Mouse (Mus musculus): Measurements from ENCODE around the gene Rabggtb.
A peak's percentile ranks its signal among the peaks of the same experiment; 100 is the strongest.

Gene Rabggtb

DNA sequence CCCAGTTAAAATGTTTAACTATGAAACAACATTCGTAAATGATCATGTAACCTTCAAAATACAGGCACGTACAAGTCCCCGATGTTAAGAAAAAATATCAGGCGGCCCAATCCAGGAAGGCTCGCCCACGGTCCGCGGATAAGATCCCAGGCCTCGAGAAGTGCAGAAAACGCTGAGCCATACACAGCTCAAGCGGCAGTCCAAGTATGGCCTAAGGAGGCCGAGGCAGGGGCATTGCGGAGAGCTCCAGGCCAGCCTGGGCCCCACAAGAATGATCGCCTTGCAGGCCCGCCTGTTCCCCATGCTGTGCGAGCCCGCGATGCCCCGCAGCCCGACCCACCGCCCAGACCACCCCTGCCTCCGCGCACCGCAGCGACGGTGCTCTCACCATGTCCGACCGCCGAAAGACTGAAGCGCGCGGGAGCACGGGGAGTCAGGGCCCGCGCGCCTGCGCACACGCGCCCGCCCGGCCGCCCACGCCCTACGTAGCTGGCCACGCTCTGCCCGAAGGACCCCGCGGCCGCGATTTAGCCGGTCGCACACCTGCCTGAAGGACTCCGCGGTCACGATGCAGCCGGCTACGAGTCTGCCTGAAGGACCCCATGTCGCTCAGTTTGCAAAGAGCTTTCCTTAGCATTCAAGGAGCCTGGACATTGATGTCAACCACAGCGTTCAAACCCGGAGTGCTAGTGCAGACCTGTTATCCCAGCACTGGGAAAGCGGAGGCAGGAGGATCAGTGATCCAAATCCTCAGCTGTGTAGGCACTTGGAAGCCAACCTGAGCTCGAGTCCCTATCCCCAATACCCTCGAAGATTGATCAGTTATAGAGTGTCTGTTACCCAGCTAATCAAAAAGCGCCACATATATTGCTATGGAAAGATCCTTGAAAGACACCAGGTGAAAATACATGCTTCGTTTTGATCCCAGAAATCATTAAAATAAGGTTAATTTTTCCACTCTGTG is at the start of gene Rabggtb:
Gene Rabggtb, minus strand, starts transcription at position 464 of the 964 bp plus-strand sequence.
- Histone ChIP-seq H3K36me3 (ENCODE audit: insufficient read depth, low read length) (peaks cover 47% of the 10 kb centered on the region), H3K4me1 (replicated peaks; ENCODE audit: low read depth, low read length) (peaks cover 58% of the 10 kb centered on the region), H3K27me3 (ENCODE audit: insufficient read depth, low read length) (no peaks in the 10 kb centered on the region), H3K4me3 (replicated peaks; ENCODE audit: low read length) (peak within 1 kb of the TSS; percentile 97), H3K9me3 (ENCODE audit: low read length) (no peaks in the 10 kb centered on the region)
- TF ChIP-seq NANOG (IDR thresholded peaks at IDR 0.05; ENCODE audit: borderline replicate concordance, low read length) (no peak), CTCF (conservative IDR thresholded peaks at IDR 0.05; ENCODE audit: low read length) (no peak), POU5F1 (IDR thresholded peaks at IDR 0.05; ENCODE audit: borderline replicate concordance, low read length) (no peak)

DNA sequence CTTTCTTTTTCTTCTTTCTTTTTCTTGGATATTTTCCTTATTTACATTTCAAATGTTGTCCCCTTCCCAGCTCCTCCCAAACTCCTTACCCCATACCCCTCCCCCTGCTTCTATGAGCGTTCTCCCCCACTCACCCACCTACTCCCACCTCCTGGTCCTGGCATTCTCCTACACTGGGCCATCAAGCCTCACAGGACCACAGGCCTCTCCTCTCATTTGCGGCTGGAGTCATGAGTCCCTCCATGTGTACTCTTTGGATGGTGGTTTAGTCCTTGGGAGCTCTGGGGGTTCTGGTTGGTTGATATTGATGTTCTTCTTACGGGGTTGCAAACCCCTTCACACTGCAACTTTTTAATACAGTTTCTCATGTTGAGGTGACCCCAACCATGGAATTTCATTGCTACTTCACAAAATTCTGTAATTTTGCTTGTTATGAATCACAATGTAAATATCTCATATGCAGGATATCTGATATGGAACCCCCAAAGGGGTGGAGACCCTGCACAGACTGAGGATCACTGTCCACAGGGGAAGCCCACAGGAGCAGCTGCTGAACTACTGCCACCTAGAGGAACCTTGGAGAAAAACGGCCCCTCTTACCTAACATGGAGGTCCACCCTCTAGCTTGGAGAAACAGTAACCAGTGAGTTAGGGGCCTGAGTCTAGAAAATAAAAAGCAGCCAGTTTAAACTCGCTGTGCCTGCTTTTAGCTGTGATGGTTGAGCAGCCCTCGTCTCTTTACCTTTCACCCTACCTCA is 49.0 kb upstream of the Rabggtb start:
- H3K4me1 ChIP-seq (replicated peaks; ENCODE audit: low read depth, low read length): 0 out of 2 replicates have a peak, but pooled peaks cover 5% of the 10 kb centered on the region
- peaks cover 50% of the 10 kb centered on the region for H3K9me3 ChIP-seq (ENCODE audit: low read length)
- H3K36me3 ChIP-seq (ENCODE audit: insufficient read depth, low read length): no peaks in the 10 kb centered on the region
- H3K27me3 ChIP-seq (ENCODE audit: insufficient read depth, low read length): no peaks in the 10 kb centered on the region
- no peak overlapping the region for H3K4me3 ChIP-seq (replicated peaks; ENCODE audit: low read length)
- TF ChIP-seq POU5F1 (IDR thresholded peaks at IDR 0.05; ENCODE audit: borderline replicate concordance, low read length): no peak
- TF ChIP-seq CTCF (conservative IDR thresholded peaks at IDR 0.05; ENCODE audit: low read length): peak; percentile 35

- 0 out of 2 replicates have a peak, but pooled peaks cover 5% of the 10 kb centered on the region for H3K4me1 ChIP-seq (replicated peaks; ENCODE audit: low read depth, low read length)
- peaks cover 50% of the 10 kb centered on the region for H3K9me3 ChIP-seq (ENCODE audit: low read length)
- no peak for TF ChIP-seq CTCF (conservative IDR thresholded peaks at IDR 0.05; ENCODE audit: low read length)
- no peak for TF ChIP-seq POU5F1 (IDR thresholded peaks at IDR 0.05; ENCODE audit: borderline replicate concordance, low read length)
- TF ChIP-seq NANOG (IDR thresholded peaks at IDR 0.05; ENCODE audit: borderline replicate concordance, low read length): no peak
- no peaks in the 10 kb centered on the region for H3K36me3 ChIP-seq (ENCODE audit: insufficient read depth, low read length)
- H3K27me3 ChIP-seq (ENCODE audit: insufficient read depth, low read length): no peaks in the 10 kb centered on the region
- no peak overlapping the region for H3K4me3 ChIP-seq (replicated peaks; ENCODE audit: low read length)
These were observed 48.1 kb upstream of the Rabggtb start for GRCm38 (mm10) chr3:153960884-153961283.

- H3K9me3 ChIP-seq (ENCODE audit: low read length): peaks cover 46% of the 10 kb centered on the region
- H3K36me3 ChIP-seq (ENCODE audit: insufficient read depth, low read length): no peaks in the 10 kb centered on the region
- no peak overlapping the region for H3K4me3 ChIP-seq (replicated peaks; ENCODE audit: low read length)
- TF ChIP-seq CTCF (conservative IDR thresholded peaks at IDR 0.05; ENCODE audit: low read length) (no peak), NANOG (IDR thresholded peaks at IDR 0.05; ENCODE audit: borderline replicate concordance, low read length) (no peak), POU5F1 (IDR thresholded peaks at IDR 0.05; ENCODE audit: borderline replicate concordance, low read length) (no peak)
- no peaks in the 10 kb centered on the region for H3K27me3 ChIP-seq (ENCODE audit: insufficient read depth, low read length)
- 0 out of 2 replicates have a peak, but pooled peaks cover 2% of the 10 kb centered on the region for H3K4me1 ChIP-seq (replicated peaks; ENCODE audit: low read depth, low read length)
These were observed 47.0 kb upstream of the Rabggtb start for GRCm38 (mm10) chr3:153959731-153960207.

- H3K4me3 ChIP-seq (replicated peaks; ENCODE audit: low read length): no peak overlapping the region
These were observed 46.4 kb upstream of the Rabggtb start for GRCm38 (mm10) chr3:153959035-153959730.

DNA sequence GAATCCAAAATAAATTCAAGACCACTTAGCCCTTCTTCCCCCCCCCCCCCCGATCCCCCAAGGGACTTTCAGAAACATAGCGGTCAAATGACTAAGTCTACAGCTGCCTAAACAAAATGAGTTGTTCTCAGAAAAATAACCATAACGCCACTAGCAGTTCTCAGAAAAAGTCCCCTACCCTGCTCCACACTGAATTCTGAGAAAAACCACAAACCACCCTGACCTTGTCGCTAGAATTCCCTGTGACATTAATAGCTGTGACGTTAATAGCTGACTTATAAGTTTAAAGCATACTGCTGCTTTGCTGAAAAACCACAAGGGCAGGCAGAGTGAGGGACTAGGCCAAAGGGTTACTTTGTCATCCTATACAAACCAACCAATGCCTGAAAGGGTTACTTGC is 45.1 kb upstream of the Rabggtb start:
- no peak overlapping the region for H3K4me3 ChIP-seq (replicated peaks; ENCODE audit: low read length)
- no peaks in the 10 kb centered on the region for H3K36me3 ChIP-seq (ENCODE audit: insufficient read depth, low read length)
- TF ChIP-seq CTCF (conservative IDR thresholded peaks at IDR 0.05; ENCODE audit: low read length) (no peak), POU5F1 (IDR thresholded peaks at IDR 0.05; ENCODE audit: borderline replicate concordance, low read length) (no peak), NANOG (IDR thresholded peaks at IDR 0.05; ENCODE audit: borderline replicate concordance, low read length) (no peak)
- 0 out of 2 replicates have a peak, but pooled peaks cover 2% of the 10 kb centered on the region for H3K4me1 ChIP-seq (replicated peaks; ENCODE audit: low read depth, low read length)
- no peaks in the 10 kb centered on the region for H3K27me3 ChIP-seq (ENCODE audit: insufficient read depth, low read length)
- H3K9me3 ChIP-seq (ENCODE audit: low read length): peaks cover 30% of the 10 kb centered on the region

More at GRCm38 (mm10) chr3:153959035-153959730, 46.4 kb upstream of the Rabggtb start:
- TF ChIP-seq CTCF (conservative IDR thresholded peaks at IDR 0.05; ENCODE audit: low read length) (peak; percentile 78), NANOG (IDR thresholded peaks at IDR 0.05; ENCODE audit: borderline replicate concordance, low read length) (no peak)
- H3K36me3 ChIP-seq (ENCODE audit: insufficient read depth, low read length): no peaks in the 10 kb centered on the region
- H3K27me3 ChIP-seq (ENCODE audit: insufficient read depth, low read length): no peaks in the 10 kb centered on the region
- peaks cover 42% of the 10 kb centered on the region for H3K9me3 ChIP-seq (ENCODE audit: low read length)
- 0 out of 2 replicates have a peak, but pooled peaks cover 2% of the 10 kb centered on the region for H3K4me1 ChIP-seq (replicated peaks; ENCODE audit: low read depth, low read length)

DNA sequence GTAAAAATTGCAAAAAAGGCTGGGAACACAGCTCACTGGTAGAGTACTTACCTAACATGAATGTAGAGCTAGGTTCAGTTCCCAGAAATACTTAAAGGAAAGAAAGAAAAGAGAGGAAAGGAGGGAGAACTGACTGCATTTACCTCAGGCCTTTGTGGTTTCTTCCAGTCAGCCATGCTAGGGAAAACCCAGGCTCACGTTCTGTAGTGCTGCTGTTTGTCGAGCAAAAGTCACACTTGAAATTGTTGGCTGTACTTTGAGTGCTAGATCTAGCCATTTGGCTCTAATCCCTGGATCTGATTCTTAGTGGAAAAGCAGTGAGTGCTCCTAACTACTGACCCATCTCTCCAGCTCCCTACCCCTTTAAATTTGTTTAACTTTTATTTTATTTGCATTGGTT is 35.4 kb upstream of the Rabggtb start:
- TF ChIP-seq POU5F1 (IDR thresholded peaks at IDR 0.05; ENCODE audit: borderline replicate concordance, low read length): no peak
- TF ChIP-seq CTCF (conservative IDR thresholded peaks at IDR 0.05; ENCODE audit: low read length): no peak
- TF ChIP-seq NANOG (IDR thresholded peaks at IDR 0.05; ENCODE audit: borderline replicate concordance, low read length): no peak
- H3K9me3 ChIP-seq (ENCODE audit: low read length): no peaks in the 10 kb centered on the region
- no peaks in the 10 kb centered on the region for H3K27me3 ChIP-seq (ENCODE audit: insufficient read depth, low read length)
- H3K4me3 ChIP-seq (replicated peaks; ENCODE audit: low read length): no peak overlapping the region
- peaks cover 15% of the 10 kb centered on the region for H3K4me1 ChIP-seq (replicated peaks; ENCODE audit: low read depth, low read length)
- no peaks in the 10 kb centered on the region for H3K36me3 ChIP-seq (ENCODE audit: insufficient read depth, low read length)
